Mouse (Mus musculus): ENCODE measurements at regions not wholly inside any gene's neighbourhood (a gene's known extent, or its start where the extent isn't known, plus 50 kb on each side); places are given as distances from the start of the nearest gene placed in this dataset.

- peaks cover 5% of the 10 kb centered on the region for H3K4me1 ChIP-seq
- no peaks in the 10 kb centered on the region for H3K9me3 ChIP-seq
- DNase-seq (ENCODE audit: low spot score) = no peak
- H3K36me3 ChIP-seq = no peaks in the 10 kb centered on the region
- no peak overlapping the region for H3K27ac ChIP-seq
- peaks cover 14% of the 10 kb centered on the region for H3K27me3 ChIP-seq (ENCODE audit: insufficient read depth, poor library complexity, severe bottlenecking)
- H3K4me3 ChIP-seq = no peak overlapping the region
- 16% methylated on average over 13 of the region's 13 CpGs for WGBS
Observed at GRCm38 (mm10) chr5:120034499-120035077, 81.7 kb upstream of the Rbm19 start.

GRCm38 (mm10) chr5:120035251-120035650, 81.0 kb upstream of the Rbm19 start:
- Histone ChIP-seq H3K9me3 (no peaks in the 10 kb centered on the region), H3K27me3 (ENCODE audit: insufficient read depth, poor library complexity, severe bottlenecking) (peaks cover 14% of the 10 kb centered on the region), H3K27ac (no peak overlapping the region), H3K4me3 (no peak overlapping the region), H3K4me1 (peaks cover 5% of the 10 kb centered on the region), H3K36me3 (no peaks in the 10 kb centered on the region)
- 78% methylated on average over 3 of the region's 3 CpGs for WGBS
- DNase-seq (ENCODE audit: low spot score) = no peak

- Histone ChIP-seq H3K9me3 (no peaks in the 10 kb centered on the region), H3K36me3 (no peaks in the 10 kb centered on the region), H3K4me1 (peaks cover 5% of the 10 kb centered on the region; the same call in 1 of the 2 replicates), H3K27me3 (ENCODE audit: insufficient read depth, poor library complexity, severe bottlenecking) (peaks cover 14% of the 10 kb centered on the region), H3K27ac (no peak overlapping the region), H3K4me3 (no peak overlapping the region)
- no peak for DNase-seq (ENCODE audit: low spot score)
- 84% methylated on average over 3 of the region's 3 CpGs for WGBS
Observed at GRCm38 (mm10) chr5:120037806-120038205, 78.5 kb upstream of the Rbm19 start.

- DNase-seq (ENCODE audit: low spot score) = no peak
- no peak overlapping the region for H3K4me3 ChIP-seq
- WGBS = 78% methylated on average over 4 of the region's 4 CpGs
- H3K4me1 ChIP-seq = no peaks in the 10 kb centered on the region
- H3K27me3 ChIP-seq (ENCODE audit: insufficient read depth, poor library complexity, severe bottlenecking) = no peaks in the 10 kb centered on the region
- H3K36me3 ChIP-seq = no peaks in the 10 kb centered on the region
- H3K9me3 ChIP-seq = no peaks in the 10 kb centered on the region
- no peak overlapping the region for H3K27ac ChIP-seq
Observed at GRCm38 (mm10) chr5:120043786-120044185, 72.5 kb upstream of the Rbm19 start.

GRCm38 (mm10) chr5:120049063-120049781, 67.0 kb upstream of the Rbm19 start:
- H3K27ac ChIP-seq = no peak overlapping the region
- no peak overlapping the region for H3K4me3 ChIP-seq
- 77% methylated on average over 7 of the region's 7 CpGs for WGBS
- no peaks in the 10 kb centered on the region for H3K36me3 ChIP-seq
- H3K4me1 ChIP-seq = no peaks in the 10 kb centered on the region
- H3K9me3 ChIP-seq = no peaks in the 10 kb centered on the region
- H3K27me3 ChIP-seq (ENCODE audit: insufficient read depth, poor library complexity, severe bottlenecking) = no peaks in the 10 kb centered on the region
- DNase-seq (ENCODE audit: low spot score) = no peak

GRCm38 (mm10) chr5:120050728-120051436, 65.4 kb upstream of the Rbm19 start:
- Histone ChIP-seq H3K4me3 (no peak overlapping the region), H3K27me3 (ENCODE audit: insufficient read depth, poor library complexity, severe bottlenecking) (0 out of 2 replicates have a peak, but pooled peaks cover 2% of the 10 kb centered on the region), H3K36me3 (no peaks in the 10 kb centered on the region), H3K9me3 (no peaks in the 10 kb centered on the region), H3K4me1 (no peaks in the 10 kb centered on the region), H3K27ac (no peak overlapping the region)
- no peak for DNase-seq (ENCODE audit: low spot score)
- WGBS = 78% methylated on average over 8 of the region's 8 CpGs

GRCm38 (mm10) chr5:120054498-120055167, 61.6 kb upstream of the Rbm19 start:
- H3K27me3 ChIP-seq (ENCODE audit: insufficient read depth, poor library complexity, severe bottlenecking) = 0 out of 2 replicates have a peak, but pooled peaks cover 5% of the 10 kb centered on the region
- no peak overlapping the region for H3K4me3 ChIP-seq
- no peak overlapping the region for H3K27ac ChIP-seq
- H3K36me3 ChIP-seq = no peaks in the 10 kb centered on the region
- no peaks in the 10 kb centered on the region for H3K9me3 ChIP-seq
- no peaks in the 10 kb centered on the region for H3K4me1 ChIP-seq
- WGBS = 76% methylated on average over 5 of the region's 5 CpGs
- DNase-seq (ENCODE audit: low spot score) = no peak
